Mouse (Mus musculus): ENCODE data around the gene Gm13178.
A peak's percentile ranks its signal among the peaks of the same experiment; 100 is the strongest.

Gene Gm13178

GRCm38 (mm10) chr4:144721304-144721703 is at the start of gene Gm13178:
Gm13178 (minus strand) TSS chr4:144721404.
- DNase-seq, result no peak

GRCm38 (mm10) chr4:144765722-144766121 is 44.5 kb upstream of the Gm13178 start:
- peak; percentile 68 to 75 for DNase-seq

GRCm38 (mm10) chr4:144749139-144749538 is 27.9 kb upstream of the Gm13178 start:
- DNase-seq, result no peak

DNA sequence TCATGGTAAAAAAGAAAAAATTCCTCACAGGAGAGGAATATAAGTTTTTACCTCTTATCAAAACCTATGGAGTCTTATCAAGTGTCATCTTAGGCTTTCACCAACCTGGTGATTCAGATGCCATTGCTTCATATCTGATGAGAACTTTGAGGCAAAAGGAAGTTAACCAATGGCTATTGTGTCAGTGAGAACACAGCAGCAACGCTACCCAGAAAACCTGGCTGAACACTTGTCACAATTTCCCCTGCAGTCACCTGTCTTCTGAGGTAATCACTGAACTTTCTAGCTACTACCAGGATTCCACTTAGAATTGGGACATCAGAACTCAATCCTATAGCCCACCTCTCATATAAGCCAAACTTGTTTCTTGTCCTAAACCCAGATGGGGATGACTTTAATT is 1.5 kb downstream of the Gm13178 start:
- no peak for DNase-seq

DNA sequence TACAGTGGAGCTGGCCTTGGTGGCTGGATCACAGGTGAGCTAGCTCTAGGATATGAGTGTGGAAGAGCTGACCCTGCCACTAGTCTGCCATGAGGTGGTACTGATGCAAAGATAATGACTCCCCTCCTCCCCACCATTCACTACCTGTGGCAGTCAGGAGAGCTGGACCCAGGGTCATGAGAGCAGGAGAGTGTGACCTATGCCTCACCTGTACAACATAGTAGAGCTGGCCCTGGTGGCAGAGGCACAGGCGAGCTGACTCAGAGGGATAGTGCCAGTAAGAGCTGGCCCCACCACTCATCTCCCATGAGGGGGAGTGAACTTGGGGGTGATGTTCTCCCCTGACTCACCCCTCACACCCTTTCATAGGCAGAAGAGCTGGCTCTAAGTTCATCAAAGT is 2.9 kb downstream of the Gm13178 start:
- DNase-seq, result no peak

DNA sequence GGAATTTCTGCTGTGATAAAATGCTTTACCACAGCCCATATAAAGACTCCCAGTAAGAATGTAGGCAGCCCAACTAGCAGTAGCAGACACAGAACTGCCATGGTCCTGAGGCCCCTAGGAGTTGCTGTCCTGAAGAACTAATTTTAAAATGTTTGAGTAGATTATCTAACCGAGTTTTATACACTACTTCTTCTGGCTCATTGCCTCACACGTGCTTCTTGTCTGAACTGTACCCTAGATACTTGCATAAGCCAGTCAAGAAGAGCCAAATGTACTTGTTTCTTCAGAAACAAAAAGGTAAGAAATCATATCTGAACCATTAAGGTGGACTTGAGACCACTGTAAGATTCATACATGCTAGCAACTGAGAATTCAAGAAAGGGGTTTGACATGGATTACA is 34.9 kb downstream of the Gm13178 start, which contains the start of gene Gm436:
Gene Gm436, minus strand, starts transcription at position 101 of the 400 bp plus-strand sequence.
- DNase-seq, result no peak
